Mouse (Mus musculus) intestine, postnatal 0 days (tissue): ENCODE measurements at regions not wholly inside any gene's neighbourhood (a gene's known extent, or its start where the extent isn't known, plus 50 kb on each side); places are given as distances from the start of the nearest gene placed in this dataset.

Source experiments
- ATAC-seq: fragments of 200-750 bp; cut with Nextera tagmentation; 2 replicates; pipeline ENCODE4 v1.8.0; 2017; ENCODE audit warnings: mild to moderate bottlenecking, moderate TSS enrichment, moderate library complexity
- H3K27ac ChIP-seq: fragments of 300-500 bp; sonication (generic); 2 replicates; pipeline ENCODE4 v1.5.1; 2014; ENCODE audit warnings: mild to moderate bottlenecking, low read depth, low read length, moderate library complexity
- H3K27me3 ChIP-seq: fragments of 300-500 bp; sonication (generic); replicated peaks from 2 replicates; pipeline ENCODE4 v1.6.1; 2014; ENCODE audit warnings: low read length, mixed read lengths; ENCODE audit not compliant: control insufficient read depth, insufficient read depth
- H3K36me3 ChIP-seq: fragments of 300-500 bp; sonication (generic); 2 replicates; pipeline ENCODE4 v1.6.1; 2014; ENCODE audit warnings: mild to moderate bottlenecking, moderate library complexity; ENCODE audit not compliant: control insufficient read depth, insufficient read depth
- H3K4me1 ChIP-seq: fragments of 300-500 bp; sonication (generic); replicated peaks from 2 replicates; pipeline ENCODE4 v1.6.1; 2014; ENCODE audit warnings: antibody characterized with exemption, low read length, mixed read lengths; ENCODE audit not compliant: control insufficient read depth, insufficient read depth
- H3K4me2 ChIP-seq: fragments of 300-500 bp; sonication (generic); replicated peaks from 2 replicates; pipeline ENCODE4 v1.6.1; 2014; ENCODE audit warnings: low read depth, mild to moderate bottlenecking, moderate library complexity
- H3K4me3 ChIP-seq: fragments of 300-500 bp; sonication (generic); 2 replicates; pipeline ENCODE4 v1.5.1; 2014; ENCODE audit warnings: low read depth, low read length
- H3K9ac ChIP-seq: fragments of 300-500 bp; sonication (generic); 2 replicates; pipeline ENCODE4 v1.6.1; 2014; ENCODE audit warnings: mild to moderate bottlenecking, low read depth, low read length
- H3K9me3 ChIP-seq: fragments of 300-500 bp; sonication (generic); 2 replicates; pipeline ENCODE4 v1.6.1; 2016; ENCODE audit warnings: mixed run types; ENCODE audit not compliant: control insufficient read depth
- CTCF ChIP-seq: sonication (generic); IDR thresholded peaks from 2 replicates; pipeline ENCODE4 v1.5.1; 2016; ENCODE audit warnings: low read depth, mild to moderate bottlenecking, control low read depth, antibody characterized with exemption, moderate library complexity
- WGBS: fragments of 180-500 bp; shearing (Covaris S2); extraction: QIAGEN DNeasy Blood & Tissue Kit; methylation state at CpG from one replicate; pipeline ENCODE4 v1.1.7; 2014; 5-methylcytosine and 5-hydroxymethylcytosine counted together

- Histone ChIP-seq H3K36me3 (no peaks in the 10 kb centered on the region), H3K4me1 (no peaks in the 10 kb centered on the region), H3K4me3 (no peak overlapping the region), H3K4me2 (no peak overlapping the region), H3K9ac (no peak overlapping the region), H3K27me3 (no peaks in the 10 kb centered on the region), H3K9me3 (no peaks in the 10 kb centered on the region), H3K27ac (no peak overlapping the region)
- ATAC-seq, result no peak
- no peak for TF ChIP-seq CTCF
- 87% methylated on average over 5 of the region's 5 CpGs for WGBS
These were observed 55.7 kb upstream of the Tcf21 start for GRCm38 (mm10) chr10:22875675-22876074.

DNA sequence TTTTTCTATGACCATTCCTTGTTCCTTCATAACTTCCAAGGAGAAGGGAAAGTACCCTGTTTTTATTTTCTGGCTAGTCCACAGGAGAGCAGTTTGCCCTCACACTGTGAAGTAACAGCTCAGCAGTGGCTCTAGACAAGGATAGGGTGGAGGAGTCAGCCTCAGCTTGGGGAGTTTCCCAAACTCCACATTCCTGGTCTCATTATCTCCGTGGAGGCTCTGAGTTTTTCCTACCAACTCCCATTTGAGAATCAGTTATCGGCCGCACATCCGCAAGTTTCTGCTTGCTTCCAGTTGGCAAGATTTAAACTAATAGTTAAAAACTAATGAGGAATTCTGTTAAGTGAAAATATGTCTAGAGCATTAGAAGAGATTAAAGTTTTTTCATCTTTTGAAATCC is 55.2 kb upstream of the Tcf21 start:
- Histone ChIP-seq H3K27me3 (no peaks in the 10 kb centered on the region), H3K36me3 (no peaks in the 10 kb centered on the region), H3K27ac (no peak overlapping the region), H3K4me3 (no peak overlapping the region), H3K9me3 (no peaks in the 10 kb centered on the region), H3K4me1 (no peaks in the 10 kb centered on the region), H3K4me2 (no peak overlapping the region), H3K9ac (no peak overlapping the region)
- ATAC-seq, result no peak
- 73% methylated on average over 4 of the region's 4 CpGs for WGBS
- TF ChIP-seq CTCF, result no peak
